Mouse (Mus musculus): ENCODE measurements around the gene Pdss1. TPM values are rescaled to one million over a fixed set of nuclear protein-coding genes. Genes with fewer than 3 reads are reported as not detected.
"Not testable (repeated sequence)": the region's sequence is repeated elsewhere in the genome, so short reads cannot be mapped to it uniquely, and the experiment has no call there.

The Pdss1 gene
- polyA plus RNA-seq, 1 experiment = 26.0 TPM

- no peaks in the 10 kb centered on the region for H3K27me3 ChIP-seq (ENCODE audit: control insufficient read depth, insufficient read depth, low read length)
- H3K4me1 ChIP-seq (ENCODE audit: control insufficient read depth, insufficient read depth, low read length) = no peaks in the 10 kb centered on the region
- H3K27ac ChIP-seq (ENCODE audit: insufficient read depth, low read length) = no peak overlapping the region
- DNase-seq = no peak
- TF ChIP-seq POLR2A (IDR thresholded peaks at IDR 0.05; ENCODE audit: borderline replicate concordance, insufficient read depth, low read length) (no peak), CTCF (IDR thresholded peaks at IDR 0.05; ENCODE audit: borderline replicate concordance, insufficient read depth, low read depth, low read length) (no peak)
- no peak overlapping the region for H3K4me3 ChIP-seq (replicated peaks; ENCODE audit: insufficient read depth, low read depth, low read length)
- 90% methylated on average over 1 of the region's 1 CpGs for WGBS
Measured at GRCm38 (mm10) chr2:22873159-22873558, 22.2 kb upstream of the Pdss1 start.

GRCm38 (mm10) chr2:22874628-22875027, 20.7 kb upstream of the Pdss1 start:
- WGBS = 69% methylated on average over 10 of the region's 10 CpGs
- Histone ChIP-seq H3K4me1 (ENCODE audit: control insufficient read depth, insufficient read depth, low read length) (no peaks in the 10 kb centered on the region), H3K27me3 (ENCODE audit: control insufficient read depth, insufficient read depth, low read length) (no peaks in the 10 kb centered on the region), H3K27ac (ENCODE audit: insufficient read depth, low read length) (no peak overlapping the region), H3K4me3 (replicated peaks; ENCODE audit: insufficient read depth, low read depth, low read length) (no peak overlapping the region)
- DNase-seq = no peak
- TF ChIP-seq CTCF (IDR thresholded peaks at IDR 0.05; ENCODE audit: borderline replicate concordance, insufficient read depth, low read depth, low read length) (no peak), POLR2A (IDR thresholded peaks at IDR 0.05; ENCODE audit: borderline replicate concordance, insufficient read depth, low read length) (no peak)

- Histone ChIP-seq H3K27me3 (ENCODE audit: control insufficient read depth, insufficient read depth, low read length) (no peaks in the 10 kb centered on the region), H3K4me1 (ENCODE audit: control insufficient read depth, insufficient read depth, low read length) (no peaks in the 10 kb centered on the region), H3K27ac (ENCODE audit: insufficient read depth, low read length) (no peak overlapping the region), H3K4me3 (replicated peaks; ENCODE audit: insufficient read depth, low read depth, low read length) (no peak overlapping the region)
- DNase-seq = no peak
- WGBS = 94% methylated on average over 3 of the region's 3 CpGs
- TF ChIP-seq POLR2A (IDR thresholded peaks at IDR 0.05; ENCODE audit: borderline replicate concordance, insufficient read depth, low read length) = no peak
- TF ChIP-seq CTCF (IDR thresholded peaks at IDR 0.05; ENCODE audit: borderline replicate concordance, insufficient read depth, low read depth, low read length) = no peak
Measured at GRCm38 (mm10) chr2:22876614-22877013, 18.7 kb upstream of the Pdss1 start.

GRCm38 (mm10) chr2:22878781-22879180, 16.5 kb upstream of the Pdss1 start:
- no peaks in the 10 kb centered on the region for H3K27me3 ChIP-seq (ENCODE audit: control insufficient read depth, insufficient read depth, low read length)
- no peak overlapping the region for H3K4me3 ChIP-seq (replicated peaks; ENCODE audit: insufficient read depth, low read depth, low read length)
- DNase-seq = no peak
- WGBS = 11% methylated on average over 1 of the region's 1 CpGs
- no peak overlapping the region for H3K27ac ChIP-seq (ENCODE audit: insufficient read depth, low read length)
- TF ChIP-seq CTCF (IDR thresholded peaks at IDR 0.05; ENCODE audit: borderline replicate concordance, insufficient read depth, low read depth, low read length) (no peak), POLR2A (IDR thresholded peaks at IDR 0.05; ENCODE audit: borderline replicate concordance, insufficient read depth, low read length) (no peak)
- H3K4me1 ChIP-seq (ENCODE audit: control insufficient read depth, insufficient read depth, low read length) = no peaks in the 10 kb centered on the region

GRCm38 (mm10) chr2:22880726-22881125, 14.6 kb upstream of the Pdss1 start:
- not testable (repeated sequence) for H3K4me3 ChIP-seq (replicated peaks; ENCODE audit: insufficient read depth, low read depth, low read length); H3K27me3 ChIP-seq (ENCODE audit: control insufficient read depth, insufficient read depth, low read length); DNase-seq; H3K4me1 ChIP-seq (ENCODE audit: control insufficient read depth, insufficient read depth, low read length); H3K27ac ChIP-seq (ENCODE audit: insufficient read depth, low read length)
- 87% methylated on average over 3 of the region's 3 CpGs for WGBS

- WGBS = 13% methylated on average over 9 of the region's 9 CpGs
- DNase-seq = no peak
Measured at GRCm38 (mm10) chr2:22894932-22895281, 415 bp upstream of the Pdss1 start.

GRCm38 (mm10) chr2:22903947-22904346, 8.6 kb downstream of the Pdss1 start:
- 94% methylated on average over 3 of the region's 3 CpGs for WGBS
- TF ChIP-seq CTCF (IDR thresholded peaks at IDR 0.05; ENCODE audit: borderline replicate concordance, insufficient read depth, low read depth, low read length) (no peak), POLR2A (IDR thresholded peaks at IDR 0.05; ENCODE audit: borderline replicate concordance, insufficient read depth, low read length) (no peak)
- no peaks in the 10 kb centered on the region for H3K4me1 ChIP-seq (ENCODE audit: control insufficient read depth, insufficient read depth, low read length)
- no peak overlapping the region for H3K4me3 ChIP-seq (replicated peaks; ENCODE audit: insufficient read depth, low read depth, low read length)
- no peak for DNase-seq
- no peaks in the 10 kb centered on the region for H3K27me3 ChIP-seq (ENCODE audit: control insufficient read depth, insufficient read depth, low read length)
- H3K27ac ChIP-seq (ENCODE audit: insufficient read depth, low read length) = no peak overlapping the region

More at GRCm38 (mm10) chr2:22894932-22895281, 415 bp upstream of the Pdss1 start:
- Histone ChIP-seq H3K27me3 (ENCODE audit: control insufficient read depth, insufficient read depth, low read length) (no peaks in the 10 kb centered on the region), H3K4me1 (ENCODE audit: control insufficient read depth, insufficient read depth, low read length) (no peaks in the 10 kb centered on the region), H3K4me3 (replicated peaks; ENCODE audit: insufficient read depth, low read depth, low read length) (peak overlapping the region; percentile 97), H3K27ac (ENCODE audit: insufficient read depth, low read length) (peak overlapping the region; percentile 40; the same call in 1 of the 2 replicates)
- no peak for TF ChIP-seq CTCF (IDR thresholded peaks at IDR 0.05; ENCODE audit: borderline replicate concordance, insufficient read depth, low read depth, low read length)
- TF ChIP-seq POLR2A (IDR thresholded peaks at IDR 0.05; ENCODE audit: borderline replicate concordance, insufficient read depth, low read length) = no peak

- no peak overlapping the region for H3K4me3 ChIP-seq (replicated peaks; ENCODE audit: insufficient read depth, low read depth, low read length)
- H3K27me3 ChIP-seq (ENCODE audit: control insufficient read depth, insufficient read depth, low read length) = no peaks in the 10 kb centered on the region
- WGBS = 82% methylated on average over 3 of the region's 3 CpGs
- TF ChIP-seq POLR2A (IDR thresholded peaks at IDR 0.05; ENCODE audit: borderline replicate concordance, insufficient read depth, low read length) (no peak), CTCF (IDR thresholded peaks at IDR 0.05; ENCODE audit: borderline replicate concordance, insufficient read depth, low read depth, low read length) (no peak)
- no peak overlapping the region for H3K27ac ChIP-seq (ENCODE audit: insufficient read depth, low read length)
- H3K4me1 ChIP-seq (ENCODE audit: control insufficient read depth, insufficient read depth, low read length) = no peaks in the 10 kb centered on the region
- no peak for DNase-seq
Measured at GRCm38 (mm10) chr2:22914421-22914820, 19.1 kb downstream of the Pdss1 start.
